Mouse (Mus musculus) C2C12 (cell line): ENCODE results near the gene Fam198a.

Experiments
- CEBPB ChIP-seq: IDR thresholded peaks from one replicate; pipeline ENCODE4 v1.6.1; 2011; ENCODE audit warnings: low read depth, mild to moderate bottlenecking, control low read depth, moderate library complexity
- CTCF ChIP-seq: IDR thresholded peaks from one replicate; pipeline ENCODE4 v1.5.1; 2011; ENCODE audit not compliant: control insufficient read depth, insufficient read depth, insufficient read length
- USF1 ChIP-seq: IDR thresholded peaks from one replicate; pipeline ENCODE4 v1.6.1; 2011; ENCODE audit warnings: low read depth, mild to moderate bottlenecking, control low read depth, moderate library complexity

- TF ChIP-seq CTCF (no peak), USF1 (no peak), CEBPB (no peak)
Observed at GRCm38 (mm10) chr9:121997010-121997409, 46.2 kb downstream of the Fam198a start, which contains the start of gene Pomgnt2.
